Mouse (Mus musculus) adrenal gland, adult 2 months (tissue): Measurements from ENCODE around the gene Mgat2. TPM values are rescaled to one million over a fixed set of nuclear protein-coding genes. Genes with fewer than 3 reads are reported as not detected.

Experiments used
- DNase-seq: peaks from one replicate; pipeline ENCODE4 v3.0.0; 2021
- polyA plus RNA-seq: library from polyadenylated mRNA; depleted of rRNA; stranded (reverse); fragments of >200 nt; gene quantifications from 2 replicates; pipeline ENCODE4 v1.2.3, GENCODE M21; 2012
- total RNA-seq, 2 experiments: library from RNA; stranded (reverse); gene quantifications; 2 replicates each; pipeline ENCODE4 v1.2.3; 2021

Gene Mgat2
- total and polyA plus RNA-seq, 3 experiments = 26.7 to 60.8 (median 45.6) TPM

GRCm38 (mm10) chr12:69177526-69177925, 6.4 kb upstream of the Mgat2 start:
- DNase-seq = no peak

DNA sequence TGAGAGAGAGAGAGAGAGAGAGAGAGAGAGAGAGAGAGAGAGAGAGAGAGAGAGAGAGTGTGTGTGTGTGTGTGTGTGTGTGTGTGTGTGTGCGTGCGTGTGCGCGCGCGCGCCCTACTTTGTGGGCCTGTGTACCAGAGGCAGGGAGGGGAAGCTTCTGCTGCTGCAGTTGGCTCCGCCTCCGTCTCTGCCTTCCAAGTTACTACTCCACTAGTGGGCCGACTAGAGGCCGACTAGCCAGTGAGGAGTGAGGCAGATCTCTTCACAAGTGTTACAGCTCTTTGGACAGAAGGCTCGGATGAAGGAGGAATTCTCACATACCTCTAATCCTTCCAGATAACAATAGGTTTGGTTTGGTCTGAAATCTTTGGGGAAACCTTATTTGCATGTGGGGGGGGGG, 4.6 kb upstream of the Mgat2 start:
- no peak for DNase-seq

DNA sequence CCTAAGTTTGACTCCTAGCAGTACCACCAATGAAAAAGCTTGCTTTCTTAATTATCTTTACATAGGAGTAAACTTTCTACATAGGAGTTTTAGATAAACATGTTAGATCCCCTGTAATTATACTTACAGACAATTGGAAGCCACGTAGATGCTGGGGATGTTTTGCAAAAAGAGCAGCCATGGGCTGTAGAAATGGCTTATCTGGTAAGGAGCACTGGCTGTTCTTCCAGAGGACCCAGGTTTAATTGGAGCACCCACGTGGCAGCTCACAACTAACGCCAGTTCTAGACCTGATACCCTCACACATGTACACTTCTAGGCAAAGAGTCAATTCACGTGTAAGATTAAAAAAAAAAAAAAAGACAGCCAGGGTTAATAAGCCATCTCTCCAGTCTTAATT, 2.2 kb upstream of the Mgat2 start:
- no peak for DNase-seq

- peak; percentile 81 for DNase-seq
Measured at GRCm38 (mm10) chr12:69184342-69185295, 662 bp downstream of the Mgat2 start.

DNA sequence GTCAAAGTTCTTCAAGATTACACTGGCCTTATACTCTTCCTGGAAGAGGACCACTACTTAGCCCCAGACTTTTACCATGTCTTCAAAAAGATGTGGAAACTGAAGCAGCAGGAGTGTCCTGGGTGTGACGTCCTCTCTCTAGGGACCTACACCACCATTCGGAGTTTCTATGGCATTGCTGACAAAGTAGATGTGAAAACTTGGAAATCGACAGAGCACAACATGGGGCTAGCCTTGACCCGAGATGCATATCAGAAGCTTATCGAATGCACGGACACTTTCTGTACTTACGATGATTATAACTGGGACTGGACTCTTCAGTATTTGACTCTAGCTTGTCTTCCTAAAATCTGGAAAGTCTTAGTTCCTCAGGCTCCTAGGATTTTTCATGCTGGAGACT, 1.4 kb downstream of the Mgat2 start:
- no peak for DNase-seq

GRCm38 (mm10) chr12:69186811-69187471, 3.0 kb downstream of the Mgat2 start:
- DNase-seq = peak; percentile 17

GRCm38 (mm10) chr12:69190074-69190473, 6.1 kb downstream of the Mgat2 start:
- no peak for DNase-seq

- no peak for DNase-seq
Measured at GRCm38 (mm10) chr12:69190522-69190921, 6.6 kb downstream of the Mgat2 start.

- no peak for DNase-seq
Measured at GRCm38 (mm10) chr12:69191396-69191795, 7.4 kb downstream of the Mgat2 start.

GRCm38 (mm10) chr12:69192637-69193036, 8.7 kb downstream of the Mgat2 start:
- DNase-seq = no peak

DNA sequence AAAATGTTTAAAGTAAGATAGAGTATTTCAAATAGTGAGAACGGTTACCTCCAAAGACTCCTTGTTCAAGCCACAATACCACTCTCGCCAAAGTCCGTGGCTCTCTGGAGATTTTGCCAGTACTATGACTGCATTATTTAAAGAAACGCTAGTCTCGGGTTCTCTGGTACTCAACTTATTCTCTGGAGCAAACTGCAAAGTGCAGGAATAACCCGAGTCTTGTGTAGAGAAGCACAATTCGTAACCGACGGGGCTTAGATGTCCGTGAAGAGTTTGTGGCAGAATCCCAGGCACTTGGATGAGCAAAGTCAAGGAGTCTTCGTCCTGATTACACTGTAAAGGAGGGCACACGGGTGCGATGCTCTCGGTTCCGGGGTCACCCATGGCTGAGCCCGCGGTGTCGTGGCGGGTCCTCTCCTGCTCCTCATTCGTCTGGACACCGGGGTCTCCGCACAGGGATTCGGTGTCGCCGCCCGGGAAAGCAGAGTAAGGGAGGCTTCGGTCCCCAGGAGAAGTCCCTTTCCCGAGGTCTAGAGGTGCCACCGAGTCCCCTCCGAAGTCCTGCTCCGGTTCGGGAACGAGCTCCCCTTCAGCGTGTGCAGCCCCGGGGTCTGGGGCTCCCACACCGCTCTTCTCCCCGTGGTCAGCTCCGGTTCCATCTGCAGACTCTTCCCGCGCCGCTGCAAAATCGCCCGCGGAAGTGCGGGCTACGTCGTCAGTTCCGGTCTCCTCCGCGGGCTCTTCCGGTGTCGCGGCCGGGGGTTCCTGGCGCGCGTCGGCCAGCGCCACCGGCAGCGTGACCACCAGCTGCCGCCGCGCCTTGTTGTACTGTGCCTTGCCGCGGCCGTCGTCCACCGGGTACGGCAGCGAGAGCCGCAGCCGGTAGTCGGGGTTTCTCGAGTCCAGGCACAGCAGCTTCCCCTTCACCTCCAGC, 12.8 kb downstream of the Mgat2 start, which contains the start of gene Gm49383:
Gene Gm49383, minus strand, starts transcription at position 661 of the 934 bp plus-strand sequence.
- peak; percentile 81 for DNase-seq

DNA sequence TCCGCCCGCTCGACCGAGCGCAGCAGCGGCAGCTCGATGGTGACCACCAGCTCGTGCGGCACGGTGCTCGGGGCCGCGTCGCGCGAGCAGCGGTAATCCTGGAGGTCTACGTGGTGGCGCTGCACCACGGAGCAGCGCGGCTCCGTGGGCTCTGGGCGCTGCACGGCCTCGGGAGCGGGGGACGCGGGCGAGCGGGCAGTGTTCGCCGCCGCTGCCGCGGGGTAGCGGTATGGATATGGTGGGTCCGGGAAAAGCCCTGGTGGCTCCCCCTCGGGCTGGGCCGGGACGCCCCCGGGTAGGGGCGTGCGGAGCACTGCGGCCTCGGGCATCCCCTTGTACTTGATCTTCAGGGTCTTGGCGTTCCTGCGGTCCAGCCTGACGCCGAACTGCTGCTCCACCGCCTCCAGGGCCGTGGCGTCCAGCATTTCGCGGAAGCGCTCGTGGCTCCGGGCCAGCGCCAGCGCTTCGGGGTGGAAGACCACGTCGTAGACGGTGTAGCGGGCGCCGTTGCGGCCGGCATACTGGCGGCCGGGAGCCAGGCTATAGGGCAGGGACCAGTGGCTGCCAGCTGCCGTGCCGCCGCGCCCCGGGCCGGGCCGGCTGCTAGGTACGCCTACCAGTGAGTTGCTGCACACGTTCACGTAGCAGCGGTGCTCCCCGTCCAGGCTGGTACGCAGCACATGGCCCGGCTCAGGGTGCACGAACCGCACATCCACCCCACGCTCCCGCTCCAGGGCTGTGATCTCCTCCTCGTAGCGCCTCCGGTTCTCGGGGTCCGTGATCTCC, 13.6 kb downstream of the Mgat2 start:
- peak; percentile 76 for DNase-seq

DNA sequence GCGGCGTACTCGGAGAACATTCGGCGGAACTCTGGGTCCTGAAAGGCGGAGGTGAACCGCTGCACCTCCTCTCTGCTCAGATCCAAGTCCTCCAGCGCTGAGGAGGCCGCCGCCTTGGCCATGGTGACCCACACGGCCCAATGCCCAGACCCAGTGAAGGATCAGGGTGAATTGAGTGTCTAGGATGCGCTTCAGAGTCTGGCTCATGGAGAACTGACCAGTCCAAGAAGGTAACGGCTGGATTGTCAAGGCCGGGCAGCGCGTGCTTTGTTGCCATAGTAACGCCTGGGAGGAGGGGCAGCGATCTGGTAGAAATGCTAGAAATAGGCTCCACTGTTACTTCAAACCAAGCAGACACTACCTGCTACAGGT, 14.2 kb downstream of the Mgat2 start, which contains the start of gene Dnaaf2:
Gene Dnaaf2, minus strand, starts transcription at position 266 of the 372 bp plus-strand sequence.
- DNase-seq = peak; percentile 89

DNA sequence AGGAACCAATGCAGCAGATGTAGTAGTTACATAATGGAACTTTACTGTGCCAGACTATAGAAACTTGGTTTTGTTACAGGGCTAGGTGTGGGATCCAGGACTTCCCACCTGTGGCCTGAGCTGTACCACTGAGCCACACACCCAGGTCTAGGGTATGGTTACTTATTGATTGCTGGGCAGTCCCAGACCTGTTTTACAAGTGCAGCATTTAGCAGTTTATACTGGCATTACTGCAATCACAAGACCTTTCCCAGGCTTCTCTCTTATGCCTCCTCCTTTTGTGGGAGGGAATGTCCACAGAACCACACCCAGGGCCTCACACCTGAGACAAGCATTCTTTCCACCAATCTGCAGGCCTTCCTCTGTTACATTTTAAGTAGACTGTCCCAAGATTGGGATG, 15.0 kb downstream of the Mgat2 start:
- no peak for DNase-seq

GRCm38 (mm10) chr12:69204052-69204833, 20.3 kb downstream of the Mgat2 start, which contains the start of gene Gm49384:
Gene Gm49384 (minus strand): TSS chr12:69204267.
- DNase-seq = no peak

- DNase-seq = no peak
Measured at GRCm38 (mm10) chr12:69207396-69207795, 23.4 kb downstream of the Mgat2 start.

DNA sequence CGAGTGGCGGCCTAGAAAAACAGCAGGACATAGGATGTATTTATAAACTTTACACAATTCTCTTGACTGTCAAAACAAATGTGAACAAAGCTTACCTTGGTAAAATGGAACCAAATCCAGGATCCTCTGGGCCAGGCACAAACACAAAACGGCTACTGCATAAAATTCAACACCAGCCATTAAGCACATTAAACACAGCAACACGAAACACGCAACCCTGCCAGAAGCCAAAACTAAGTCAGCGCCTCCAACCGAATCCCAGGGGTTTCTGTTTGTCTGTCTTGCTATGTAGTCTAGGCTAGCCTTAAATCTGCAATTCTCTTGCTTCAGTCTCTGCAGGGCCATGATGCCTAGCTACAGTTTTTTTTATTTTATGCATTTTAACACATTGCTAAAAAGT, 24.0 kb downstream of the Mgat2 start:
- DNase-seq = no peak

DNA sequence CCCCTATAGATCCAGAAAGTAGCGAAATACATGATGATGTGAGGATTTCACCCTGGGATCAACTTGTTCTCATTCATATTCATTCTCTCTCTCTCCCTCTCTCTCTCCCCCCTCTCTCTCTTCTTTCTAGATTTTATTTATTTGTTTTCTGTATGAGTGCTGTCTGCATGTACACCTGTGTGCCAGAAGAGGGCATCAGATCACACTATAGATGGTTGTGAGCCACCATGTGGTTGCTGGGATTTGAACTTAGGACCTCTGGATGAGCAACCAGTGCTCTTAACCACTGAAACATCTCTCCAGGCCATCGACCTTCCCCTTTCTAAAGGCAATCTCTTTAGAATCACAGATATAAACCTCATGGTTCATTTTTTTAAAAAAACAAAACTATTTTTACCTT, 24.6 kb downstream of the Mgat2 start:
- DNase-seq = no peak

DNA sequence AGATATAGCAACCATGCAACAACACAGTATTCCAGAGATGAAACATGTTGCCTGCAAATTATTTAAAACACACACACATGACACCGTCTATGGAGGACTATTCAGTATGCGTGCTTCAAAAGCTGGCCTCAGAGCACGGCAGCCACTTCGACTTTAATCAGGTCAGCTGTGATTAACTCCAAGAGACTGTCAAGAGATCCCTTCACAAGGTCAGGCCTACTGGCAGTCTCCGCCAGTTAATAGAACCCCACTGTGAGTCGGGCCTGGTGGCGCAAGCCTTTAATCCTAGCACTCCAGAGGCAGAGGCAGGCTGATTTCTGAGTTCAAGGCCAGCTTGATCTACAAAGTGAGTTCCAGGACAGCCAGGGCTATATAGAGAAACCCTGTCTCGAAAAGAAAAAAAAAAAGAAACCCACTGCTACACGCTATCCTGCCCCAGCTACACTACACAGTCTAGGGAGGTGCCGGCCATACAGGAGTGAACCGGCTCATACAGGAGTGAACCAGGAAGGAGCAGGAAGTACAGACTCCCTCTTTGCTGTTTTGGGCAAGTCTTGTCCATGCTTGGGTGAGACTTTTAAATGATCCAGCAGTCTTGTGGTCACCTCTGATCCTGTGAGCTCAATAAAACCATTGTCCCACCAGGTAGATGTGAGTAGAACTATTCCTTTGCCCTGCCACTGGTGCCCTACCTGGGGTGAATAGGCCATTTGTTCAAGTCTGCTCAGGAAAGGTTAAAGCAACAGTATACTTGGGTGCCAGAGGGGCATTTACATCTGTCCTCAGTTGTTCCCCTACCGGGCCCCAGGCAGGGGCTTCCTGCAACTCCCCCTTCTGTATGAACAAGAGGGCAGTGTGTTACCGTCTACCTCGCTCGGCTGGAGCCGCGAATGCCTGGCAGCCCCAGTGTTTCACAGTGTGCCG, 26.4 kb downstream of the Mgat2 start:
- no peak for DNase-seq
